Mouse (Mus musculus) forebrain, embryonic 15.5 days (tissue): ENCODE results near the gene Akap7. TPM values are rescaled to one million over a fixed set of nuclear protein-coding genes. Genes with fewer than 3 reads are reported as not detected.
"Not testable (repeated sequence)": the region's sequence is repeated elsewhere in the genome, so short reads cannot be mapped to it uniquely, and the experiment has no call there.

Source experiments
- ATAC-seq: fragments of 200-750 bp; cut with Nextera tagmentation; replicated peaks from 2 replicates; pipeline ENCODE4 v1.8.0; 2017; ENCODE audit warnings: mild to moderate bottlenecking, moderate TSS enrichment, moderate library complexity
- H3K27ac ChIP-seq: fragments of 300-500 bp; sonication (generic); replicated peaks from 2 replicates; pipeline ENCODE4 v1.5.1; 2015; ENCODE audit warnings: mild to moderate bottlenecking, inconsistent platforms
- H3K27me3 ChIP-seq: fragments of 300-500 bp; sonication (generic); 2 replicates; pipeline ENCODE4 v1.6.1; 2015; ENCODE audit warnings: inconsistent platforms
- H3K36me3 ChIP-seq: fragments of 300-500 bp; sonication (generic); 2 replicates; pipeline ENCODE4 v1.6.1; 2015; ENCODE audit warnings: mild to moderate bottlenecking, inconsistent platforms
- H3K4me1 ChIP-seq: fragments of 300-500 bp; sonication (generic); 2 replicates; pipeline ENCODE4 v1.6.1; 2015; ENCODE audit warnings: inconsistent platforms
- H3K4me2 ChIP-seq: fragments of 300-500 bp; sonication (generic); replicated peaks from 2 replicates; pipeline ENCODE4 v1.6.1; 2015; ENCODE audit warnings: mild to moderate bottlenecking, inconsistent platforms
- H3K4me3 ChIP-seq: fragments of 300-500 bp; sonication (generic); 2 replicates; pipeline ENCODE4 v1.5.1; 2015; ENCODE audit warnings: mild to moderate bottlenecking, inconsistent platforms
- H3K9ac ChIP-seq: fragments of 300-500 bp; sonication (generic); replicated peaks from 2 replicates; pipeline ENCODE4 v1.6.1; 2015; ENCODE audit warnings: mild to moderate bottlenecking, inconsistent platforms
- H3K9me3 ChIP-seq: fragments of 300-500 bp; sonication (generic); 2 replicates; pipeline ENCODE4 v1.6.1; 2016; ENCODE audit warnings: inconsistent platforms
- WGBS: fragments of 180-500 bp; shearing (Covaris S2); methylation state at CpG from one replicate; pipeline ENCODE4 v1.1.7; 2015; ENCODE audit warnings: mixed read lengths; 5-methylcytosine and 5-hydroxymethylcytosine counted together
- polyA plus RNA-seq: library from polyadenylated mRNA; unstranded; fragments of >200 nt; fragmentation: Nextera tagmentation; extraction: Ambion mirVana; gene quantifications from 2 replicates; pipeline ENCODE4 v1.2.1, GENCODE M21; 2015

Gene Akap7
- polyA plus RNA-seq, 1 experiment from 2014 or later = 28.3 TPM

DNA sequence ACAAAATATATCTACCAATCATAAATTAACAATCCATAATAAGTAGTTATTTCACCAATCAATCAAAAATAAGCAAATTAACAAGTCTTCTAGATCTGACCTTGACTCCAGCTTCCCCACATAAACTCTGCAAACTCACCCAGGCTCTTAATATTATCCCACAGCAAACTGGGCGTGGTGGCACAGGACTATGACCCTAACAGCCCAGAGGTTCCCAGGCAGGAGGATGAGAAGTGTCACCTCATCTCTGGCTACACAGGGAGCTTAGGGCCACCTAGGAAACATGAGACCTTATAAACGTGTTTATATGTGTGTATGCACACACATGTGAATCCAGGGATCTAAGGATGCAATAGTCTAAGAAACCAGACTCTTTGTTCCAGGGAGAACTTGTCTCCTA, 132.8 kb downstream of the Akap7 start:
- no peak for ATAC-seq
- Histone ChIP-seq H3K4me3 (no peak overlapping the region), H3K27ac (no peak overlapping the region), H3K36me3 (no peaks in the 10 kb centered on the region), H3K9ac (no peak overlapping the region), H3K4me1 (no peaks in the 10 kb centered on the region), H3K27me3 (no peaks in the 10 kb centered on the region), H3K9me3 (no peaks in the 10 kb centered on the region), H3K4me2 (no peak overlapping the region)
- WGBS = 88% methylated on average over 2 of the region's 2 CpGs

DNA sequence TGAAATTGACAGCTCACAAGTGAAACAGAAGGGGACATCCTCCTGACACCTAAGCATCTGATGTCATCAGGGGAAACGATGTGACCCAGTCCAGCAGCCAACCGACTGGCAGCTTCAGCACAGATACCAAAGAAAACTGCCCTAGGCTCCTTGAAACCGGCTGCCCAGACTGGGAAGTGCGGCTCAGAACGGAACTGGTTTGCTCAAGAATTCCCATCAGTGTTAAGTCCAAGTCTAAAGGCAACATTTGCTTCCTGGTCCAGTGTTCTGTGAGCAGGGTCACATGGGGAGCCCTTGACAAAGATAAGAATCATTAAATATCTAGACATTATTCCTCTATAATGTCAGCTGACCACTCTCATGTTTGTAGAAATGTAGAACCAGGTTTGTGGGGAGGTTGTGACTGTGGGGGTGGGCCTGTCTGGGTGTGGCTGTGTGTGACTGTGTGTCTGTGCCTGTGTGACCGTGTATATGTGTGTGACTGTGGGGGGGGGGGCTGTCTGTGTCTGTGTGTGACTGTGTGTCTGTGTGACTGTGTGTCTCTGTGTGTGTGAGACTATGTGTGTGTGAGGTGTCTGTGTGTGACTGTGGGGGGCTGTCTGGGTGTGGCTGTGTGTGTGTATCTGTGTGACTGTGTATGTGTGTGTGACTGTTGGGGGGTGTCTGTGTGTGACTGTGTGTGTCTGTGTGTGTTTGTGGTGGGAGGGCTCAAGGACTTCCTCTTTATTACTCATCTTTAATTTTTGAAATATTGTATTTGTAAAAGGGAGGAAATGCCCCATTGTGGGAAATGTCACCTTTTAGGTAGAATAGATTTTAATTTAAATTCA, 140.1 kb downstream of the Akap7 start:
- Histone ChIP-seq H3K9me3 (no peaks in the 10 kb centered on the region), H3K4me3 (no peak overlapping the region), H3K4me2 (no peak overlapping the region), H3K27me3 (no peaks in the 10 kb centered on the region), H3K9ac (no peak overlapping the region), H3K36me3 (no peaks in the 10 kb centered on the region), H3K27ac (no peak overlapping the region), H3K4me1 (no peaks in the 10 kb centered on the region)
- WGBS = 85% methylated on average over 6 of the region's 6 CpGs
- peak; percentile 66 for ATAC-seq

DNA sequence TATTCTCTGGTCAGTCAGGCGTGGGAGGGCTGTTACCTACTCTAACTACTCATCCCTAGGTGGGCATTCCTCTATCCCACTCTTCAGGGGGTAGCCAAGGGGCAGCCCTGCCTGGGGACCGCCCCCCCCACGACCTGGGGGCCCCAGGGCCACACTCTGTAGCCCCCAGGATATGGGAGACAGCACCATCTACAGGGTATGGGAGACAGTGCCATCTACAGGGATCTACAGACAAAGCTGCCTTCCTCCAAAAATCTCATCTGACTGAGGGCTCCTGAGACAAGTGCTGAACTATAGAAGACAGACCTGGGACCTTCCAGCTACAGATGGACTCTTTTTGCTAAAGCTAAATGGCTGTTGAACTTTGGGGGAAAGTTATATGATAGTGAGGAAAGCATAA, 144.2 kb downstream of the Akap7 start:
- not testable (repeated sequence) for H3K27ac ChIP-seq, ATAC-seq, H3K4me1 ChIP-seq, H3K4me3 ChIP-seq, H3K9ac ChIP-seq, H3K36me3 ChIP-seq, H3K9me3 ChIP-seq, H3K4me2 ChIP-seq, H3K27me3 ChIP-seq
- WGBS = 23% methylated on average over 3 of the region's 3 CpGs

GRCm38 (mm10) chr10:25161701-25162100, 146.0 kb downstream of the Akap7 start:
- Histone ChIP-seq H3K4me1 (no peaks in the 10 kb centered on the region), H3K36me3 (no peaks in the 10 kb centered on the region), H3K27me3 (no peaks in the 10 kb centered on the region), H3K27ac (no peak overlapping the region), H3K4me3 (no peak overlapping the region), H3K9ac (no peak overlapping the region), H3K4me2 (no peak overlapping the region), H3K9me3 (no peaks in the 10 kb centered on the region)
- 92% methylated on average over 2 of the region's 2 CpGs for WGBS
- ATAC-seq = no peak

GRCm38 (mm10) chr10:25158651-25159050, 149.0 kb downstream of the Akap7 start:
- WGBS = 91% methylated on average over 5 of the region's 5 CpGs
- H3K27ac ChIP-seq = no peak overlapping the region
- no peak for ATAC-seq

DNA sequence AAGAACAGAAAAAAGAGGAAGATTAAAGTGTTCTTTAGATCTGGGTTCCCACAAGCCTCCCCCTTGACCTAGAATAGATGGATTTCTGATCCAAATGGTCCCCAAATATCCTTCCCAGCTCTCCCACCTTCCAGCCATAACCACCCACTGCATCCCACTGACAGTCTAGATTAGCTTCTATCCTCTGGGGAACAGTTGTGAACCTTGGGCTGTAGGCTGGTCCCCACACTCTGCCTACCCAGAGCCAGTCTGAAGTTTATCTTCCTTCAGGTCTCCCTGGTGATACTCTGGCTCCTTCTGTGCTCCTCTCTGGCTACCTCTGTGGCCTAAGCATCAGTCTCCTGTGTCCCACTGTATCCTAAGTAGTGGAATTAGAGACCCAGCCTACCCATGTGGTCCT, 150.3 kb downstream of the Akap7 start:
- Histone ChIP-seq H3K36me3 (no peaks in the 10 kb centered on the region), H3K4me2 (no peak overlapping the region), H3K27me3 (no peaks in the 10 kb centered on the region), H3K4me3 (no peak overlapping the region), H3K27ac (no peak overlapping the region), H3K4me1 (no peaks in the 10 kb centered on the region), H3K9me3 (no peaks in the 10 kb centered on the region), H3K9ac (no peak overlapping the region)
- ATAC-seq = no peak

More at GRCm38 (mm10) chr10:25158651-25159050, 149.0 kb downstream of the Akap7 start:
- Histone ChIP-seq H3K4me2 (no peak overlapping the region), H3K27me3 (no peaks in the 10 kb centered on the region), H3K4me3 (no peak overlapping the region), H3K9ac (no peak overlapping the region), H3K36me3 (no peaks in the 10 kb centered on the region), H3K9me3 (no peaks in the 10 kb centered on the region), H3K4me1 (no peaks in the 10 kb centered on the region)

DNA sequence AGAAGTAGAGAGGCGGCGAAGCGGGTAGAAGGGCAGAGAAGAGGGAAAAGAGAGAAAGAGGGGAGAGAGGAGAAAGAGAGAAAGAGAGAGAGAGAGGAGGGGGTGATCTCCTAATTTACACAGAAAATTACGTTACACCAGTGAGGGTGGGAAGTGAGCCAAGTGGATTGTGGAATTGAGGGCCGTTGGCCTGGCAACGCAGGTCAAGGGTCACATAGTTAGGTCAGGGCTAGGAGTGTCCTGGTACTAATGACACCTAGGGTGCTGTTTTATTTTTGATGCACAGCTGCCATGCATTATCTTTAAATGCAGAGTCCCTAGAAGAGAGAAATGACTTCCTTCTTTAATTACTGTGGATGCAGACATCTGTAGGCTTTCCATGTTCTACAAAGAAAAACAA, 153.4 kb downstream of the Akap7 start:
- ATAC-seq = no peak
- no peak overlapping the region for H3K27ac ChIP-seq
- H3K9ac ChIP-seq = no peak overlapping the region
- 73% methylated on average over 6 of the region's 6 CpGs for WGBS
- no peak overlapping the region for H3K4me3 ChIP-seq
- no peaks in the 10 kb centered on the region for H3K4me1 ChIP-seq
- H3K9me3 ChIP-seq = no peaks in the 10 kb centered on the region
- H3K36me3 ChIP-seq = no peaks in the 10 kb centered on the region
- no peak overlapping the region for H3K4me2 ChIP-seq
- no peaks in the 10 kb centered on the region for H3K27me3 ChIP-seq

GRCm38 (mm10) chr10:25151172-25151800, 156.4 kb downstream of the Akap7 start:
- Histone ChIP-seq H3K27me3 (no peaks in the 10 kb centered on the region), H3K36me3 (no peaks in the 10 kb centered on the region), H3K27ac (no peak overlapping the region), H3K4me3 (no peak overlapping the region), H3K4me2 (no peak overlapping the region), H3K9ac (no peak overlapping the region), H3K4me1 (peaks cover 1% of the 10 kb centered on the region; the same call in 1 of the 2 replicates), H3K9me3 (no peaks in the 10 kb centered on the region)
- ATAC-seq = no peak
- 92% methylated on average over 7 of the region's 7 CpGs for WGBS

- peak; percentile 68 for ATAC-seq
- H3K4me3 ChIP-seq = peak overlapping the region; percentile 23
- no peaks in the 10 kb centered on the region for H3K27me3 ChIP-seq
- H3K4me1 ChIP-seq = peaks cover 16% of the 10 kb centered on the region
- no peaks in the 10 kb centered on the region for H3K36me3 ChIP-seq
- H3K9ac ChIP-seq = no peak overlapping the region; the same call in 1 of the 2 replicates
- whole genome bisulfite sequencing = 50% methylated on average over 12 of the region's 12 CpGs
- H3K4me2 ChIP-seq = peak overlapping the region; percentile 43
- peak overlapping the region; percentile 43 for H3K27ac ChIP-seq
- H3K9me3 ChIP-seq = no peaks in the 10 kb centered on the region
Observed at GRCm38 (mm10) chr10:25145851-25146250, 161.8 kb downstream of the Akap7 start.

- no peaks in the 10 kb centered on the region for H3K9me3 ChIP-seq
- H3K4me1 ChIP-seq = peaks cover 20% of the 10 kb centered on the region
Observed at GRCm38 (mm10) chr10:25144787-25145761, 162.6 kb downstream of the Akap7 start.

DNA sequence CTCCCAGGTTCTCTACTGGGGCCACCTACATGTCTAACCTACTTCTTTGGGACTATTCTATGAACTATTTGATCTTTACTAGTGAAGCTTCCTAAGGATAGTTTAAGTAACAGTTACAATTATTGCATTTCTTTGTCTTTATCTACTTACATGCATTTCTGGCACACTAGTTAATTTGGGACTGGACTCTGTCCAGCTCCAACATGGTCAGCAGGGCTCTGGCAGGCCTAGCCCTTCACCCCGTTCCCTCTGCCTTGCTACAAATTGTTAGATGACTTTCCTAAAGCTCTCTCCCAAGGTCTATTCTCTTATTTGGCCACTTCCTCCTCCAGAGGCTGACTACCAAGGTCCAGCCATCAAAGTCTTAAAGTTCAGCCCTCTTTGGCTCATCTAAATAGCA, 165.9 kb downstream of the Akap7 start:
- H3K4me2 ChIP-seq = no peak overlapping the region
- H3K4me3 ChIP-seq = no peak overlapping the region
- no peaks in the 10 kb centered on the region for H3K27me3 ChIP-seq
- WGBS = 73% methylated on average over 1 of the region's 1 CpGs
- no peak overlapping the region for H3K9ac ChIP-seq
- peaks cover 20% of the 10 kb centered on the region for H3K4me1 ChIP-seq
- H3K36me3 ChIP-seq = no peaks in the 10 kb centered on the region
- no peak overlapping the region for H3K27ac ChIP-seq
- no peaks in the 10 kb centered on the region for H3K9me3 ChIP-seq
- no peak for ATAC-seq

More at GRCm38 (mm10) chr10:25144787-25145761, 162.6 kb downstream of the Akap7 start:
- Histone ChIP-seq H3K27ac (peak overlapping the region; percentile 43), H3K9ac (no peak overlapping the region), H3K36me3 (no peaks in the 10 kb centered on the region), H3K4me2 (peak overlapping the region; percentile 43), H3K27me3 (no peaks in the 10 kb centered on the region), H3K4me3 (peak overlapping the region; percentile 23)
- WGBS = 60% methylated on average over 18 of the region's 18 CpGs
- ATAC-seq = peak; percentile 85
